Mouse (Mus musculus) right cerebral cortex, postnatal 4 days (tissue): ENCODE measurements around the gene Samd3.

Experiments
- DNase-seq: peaks from one replicate; pipeline ENCODE4 v3.0.0-alpha.2; 2022

Gene Samd3

DNA sequence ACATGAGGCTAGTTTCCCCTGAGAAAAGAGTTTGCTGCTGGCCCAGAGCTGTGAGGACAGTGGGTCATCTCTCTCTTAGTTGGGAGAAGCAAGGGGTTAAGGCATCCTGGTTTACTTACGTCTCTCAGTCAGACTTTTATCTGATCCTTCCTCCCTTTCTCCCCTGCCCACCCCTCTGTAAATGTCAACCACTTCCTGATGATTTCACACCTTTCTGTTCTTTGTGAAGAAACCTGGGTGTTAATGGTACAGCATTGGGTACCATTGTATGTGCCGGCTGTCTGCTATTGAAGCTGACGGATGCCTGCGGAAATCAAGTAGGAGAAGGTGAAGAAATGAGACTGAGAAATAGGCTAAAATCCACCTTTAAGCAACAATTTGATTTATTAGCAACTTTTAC, at the start of gene Samd3:
TSS of gene Samd3 (plus strand) at position 220 of the 400 bp plus-strand sequence.
- no peak for DNase-seq

DNA sequence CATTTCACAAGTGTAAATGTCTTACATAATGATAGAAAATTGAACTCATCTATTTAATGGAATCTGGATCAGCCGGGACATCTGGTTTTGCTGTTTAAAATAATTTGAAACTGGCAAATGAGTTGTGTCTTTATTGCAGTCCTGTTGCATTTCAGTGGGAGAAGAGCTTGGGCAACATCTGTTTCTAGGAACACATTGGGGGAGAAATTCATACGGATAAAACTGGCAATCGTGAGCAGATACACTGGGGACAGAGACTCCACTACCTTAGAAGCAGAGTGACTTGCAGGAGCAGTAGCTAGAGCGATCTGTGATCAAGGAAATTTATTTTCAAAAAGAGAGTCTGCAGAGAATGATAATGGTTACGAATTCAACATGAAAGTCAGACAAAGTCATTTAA, 44.2 kb upstream of the Samd3 start:
- DNase-seq, result no peak

DNA sequence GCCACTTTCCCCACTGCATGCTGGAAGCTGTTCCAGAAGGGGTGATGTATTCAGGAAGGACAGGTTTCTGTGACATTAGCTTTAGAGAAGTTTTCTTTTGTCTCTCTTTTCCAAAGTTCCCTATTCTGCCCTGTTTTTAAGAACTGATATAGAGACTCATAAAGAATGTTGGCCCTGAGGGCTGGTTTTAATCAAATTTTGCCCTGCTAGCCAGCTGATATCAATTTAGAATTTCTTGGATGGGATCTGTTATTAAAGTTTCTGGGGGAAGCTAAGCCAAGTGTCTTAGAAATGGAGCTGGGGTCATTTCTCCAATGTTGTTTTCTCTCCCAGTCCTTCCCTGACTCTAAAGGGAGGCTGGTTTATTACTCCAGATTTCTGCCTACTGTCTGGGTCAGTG, 38.7 kb upstream of the Samd3 start:
- no peak for DNase-seq

DNA sequence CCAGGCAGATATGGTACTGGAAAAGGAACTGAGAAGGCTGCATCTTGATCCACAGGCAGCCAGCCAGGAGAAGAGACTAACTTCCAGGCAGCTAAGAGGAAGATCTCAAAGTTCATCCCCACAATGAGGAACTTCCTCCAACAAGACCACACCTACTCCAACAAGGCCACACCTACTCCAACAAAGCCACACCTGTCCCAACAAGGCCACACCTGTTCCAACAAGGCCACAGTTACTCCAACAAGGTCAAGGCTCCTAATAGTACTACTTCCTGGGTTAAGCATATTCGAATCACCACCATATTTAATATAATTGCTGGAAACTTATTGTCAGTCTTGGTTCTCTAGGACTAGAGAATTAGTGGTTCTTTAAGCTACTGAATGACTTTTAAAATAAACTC, 34.6 kb upstream of the Samd3 start:
- no peak for DNase-seq

DNA sequence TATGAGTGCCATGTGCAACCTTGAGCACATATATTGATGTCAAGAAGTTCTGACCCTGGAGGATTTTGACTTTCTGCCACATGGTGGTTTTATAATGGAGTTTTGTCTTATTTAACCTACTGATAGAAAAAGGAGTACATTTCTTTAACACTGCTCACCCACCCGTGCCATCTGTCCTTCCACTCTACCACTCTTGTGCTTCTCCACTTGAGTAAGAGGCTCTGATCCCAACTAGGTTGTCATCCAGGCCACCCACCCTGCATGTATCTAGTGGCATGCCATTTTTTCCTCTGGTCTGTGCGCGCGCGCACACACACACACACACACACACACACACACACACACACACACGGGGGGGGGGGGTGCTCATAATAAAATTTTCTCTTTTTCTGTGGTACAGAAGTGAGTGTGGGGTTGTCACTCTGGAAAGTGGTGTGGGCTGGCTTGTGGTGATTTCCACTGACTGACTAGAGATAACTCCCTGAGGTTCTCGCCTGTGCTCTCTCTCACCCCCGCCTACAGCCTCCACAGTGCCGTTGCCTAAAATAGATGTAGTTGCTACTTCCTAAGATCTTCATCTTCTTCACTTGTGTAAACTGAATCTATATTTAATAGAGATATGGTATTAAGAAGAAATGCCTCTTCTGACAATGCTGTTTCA, 26.7 kb upstream of the Samd3 start:
- DNase-seq, result no peak

DNA sequence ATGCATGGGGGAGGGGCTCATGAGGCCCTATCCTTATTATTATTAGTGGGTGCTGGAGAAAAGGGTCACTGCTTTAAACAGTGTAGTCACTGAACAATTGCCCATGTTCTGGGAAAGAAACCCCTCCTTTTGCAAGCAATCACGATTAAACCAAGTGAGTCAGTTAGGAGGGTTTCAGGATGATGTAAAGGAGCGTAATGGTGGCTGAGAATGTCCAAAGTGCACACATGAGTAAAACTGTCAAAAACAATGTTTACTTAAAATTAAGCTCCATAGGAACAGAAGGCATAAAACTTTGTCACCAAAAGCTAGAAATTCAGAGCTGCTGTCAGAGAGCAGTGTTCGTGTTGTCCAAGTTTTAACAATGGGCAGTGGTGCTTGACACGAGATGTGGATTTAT, 8.8 kb upstream of the Samd3 start:
- DNase-seq, result no peak

DNA sequence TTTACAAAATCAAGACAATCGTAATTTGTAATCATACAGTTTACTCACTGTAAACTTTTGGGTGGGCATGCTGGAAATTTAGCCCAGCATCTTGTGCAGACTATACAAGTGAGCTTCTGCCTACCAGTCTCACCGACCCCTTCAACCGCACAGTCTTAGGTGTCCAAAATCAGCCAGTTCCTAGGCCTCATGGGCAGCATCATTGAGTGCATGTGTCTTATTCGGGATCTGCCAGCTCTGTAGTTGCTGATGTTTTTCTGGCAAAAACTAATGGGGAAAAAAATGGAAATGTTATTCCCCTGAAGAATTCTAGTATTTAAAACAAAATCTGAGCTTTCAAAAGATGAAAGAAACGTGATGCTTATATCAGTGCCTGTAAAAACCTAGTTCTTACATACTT, 3.3 kb upstream of the Samd3 start:
- no peak for DNase-seq

DNA sequence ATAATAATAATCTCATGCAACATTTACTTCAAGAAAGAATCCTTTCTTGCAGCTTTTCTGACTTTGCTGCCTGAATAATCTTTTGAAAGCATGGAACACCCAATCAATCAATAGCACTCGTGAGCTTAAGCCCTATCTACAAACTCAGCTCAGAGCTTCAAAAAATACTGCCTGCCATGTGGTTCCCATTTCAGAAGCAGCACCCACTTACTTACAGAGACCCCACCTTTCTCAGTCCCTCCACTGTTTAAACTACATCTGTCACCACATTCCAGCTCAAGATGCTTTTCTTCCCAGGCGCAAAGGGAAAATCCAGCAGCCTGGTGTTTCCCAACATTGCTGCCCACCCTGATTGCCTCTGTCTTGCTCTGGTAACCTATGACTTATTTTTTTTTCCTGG, 2.8 kb upstream of the Samd3 start:
- DNase-seq, result no peak

DNA sequence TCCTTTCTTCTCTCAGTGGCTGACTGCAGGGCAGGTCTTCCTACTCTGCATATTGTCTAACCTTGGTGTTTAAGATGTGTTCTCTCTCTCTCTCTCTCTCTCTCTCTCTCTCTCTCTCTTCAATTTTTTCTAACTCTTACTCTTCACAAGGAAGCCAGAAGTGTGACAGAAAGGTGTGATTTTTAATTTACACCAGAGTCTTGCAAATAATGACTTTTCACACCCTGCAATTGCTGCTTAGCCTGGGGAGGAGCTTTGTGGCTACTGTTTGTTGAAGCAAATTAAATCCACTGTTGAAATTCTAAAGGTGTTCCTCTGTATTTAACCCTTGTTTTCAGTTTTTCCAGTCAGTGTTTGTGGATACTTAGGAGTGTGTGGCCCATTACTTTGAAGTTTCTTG, 1.3 kb upstream of the Samd3 start:
- no peak for DNase-seq

DNA sequence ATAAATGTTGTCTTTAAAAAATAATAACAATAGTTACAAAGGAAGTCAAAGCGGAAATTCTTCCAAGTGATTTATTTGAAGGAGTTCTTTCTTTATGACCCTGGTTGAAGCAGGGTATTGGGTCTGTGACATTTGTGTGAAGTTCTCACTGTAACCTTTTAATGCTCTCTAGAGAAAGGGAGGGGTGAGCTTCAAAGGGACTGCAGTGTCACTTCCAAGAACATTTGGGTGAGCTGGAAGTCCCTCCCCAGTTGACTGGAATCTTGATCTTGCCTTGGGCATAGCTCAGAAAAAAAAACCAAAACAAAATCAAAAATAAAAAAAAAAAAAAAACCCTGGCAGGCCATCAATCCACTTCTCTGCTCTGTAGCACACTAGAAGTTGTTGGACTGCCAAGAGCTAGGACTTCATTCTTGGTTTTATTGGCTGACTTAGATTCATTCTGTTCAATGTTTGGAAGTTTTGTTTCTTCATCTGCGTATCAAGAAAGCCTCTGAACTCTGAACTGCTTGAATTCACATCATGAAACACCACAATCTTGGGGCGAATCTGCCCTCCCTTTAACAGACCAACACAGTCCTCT, 2.7 kb downstream of the Samd3 start:
- no peak for DNase-seq

DNA sequence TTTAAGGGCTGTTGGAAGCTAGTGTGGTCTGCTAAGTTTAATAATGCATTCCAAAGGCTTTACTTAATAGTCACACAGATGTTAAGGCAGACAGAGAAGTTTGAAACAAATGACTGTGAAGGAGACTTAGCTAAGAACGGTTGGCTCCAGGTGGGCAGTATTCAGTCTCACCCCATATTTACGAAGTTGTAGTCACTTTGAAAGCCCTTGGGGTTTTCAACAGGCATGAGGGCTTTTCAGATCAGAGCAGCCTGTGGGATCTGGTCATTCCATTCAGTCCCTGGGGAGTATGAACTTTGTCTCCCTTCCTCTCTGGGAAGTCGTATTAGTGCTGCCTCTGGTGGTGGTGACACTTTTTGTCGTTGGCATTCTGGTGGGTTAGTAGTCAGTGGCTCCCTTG, 9.1 kb downstream of the Samd3 start:
- no peak for DNase-seq

DNA sequence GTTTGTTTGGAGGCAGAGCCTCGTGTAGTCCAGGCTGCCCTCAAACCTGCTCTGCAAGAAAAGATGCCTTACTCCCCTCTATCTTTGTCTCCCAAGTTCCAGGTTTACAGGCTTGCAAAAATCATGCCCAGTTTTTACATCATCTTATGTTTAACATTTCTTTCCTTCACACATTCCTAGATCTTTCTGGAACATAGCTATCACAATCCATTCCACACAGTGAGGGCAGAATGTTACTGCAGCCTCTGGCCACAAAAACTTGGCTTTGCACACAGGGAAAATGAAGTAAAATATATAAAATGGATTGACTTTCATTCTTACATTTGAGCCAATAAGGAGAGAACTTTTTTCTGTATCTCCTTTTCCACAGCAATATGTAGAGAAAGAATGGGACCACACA, 9.6 kb downstream of the Samd3 start:
- no peak for DNase-seq

DNA sequence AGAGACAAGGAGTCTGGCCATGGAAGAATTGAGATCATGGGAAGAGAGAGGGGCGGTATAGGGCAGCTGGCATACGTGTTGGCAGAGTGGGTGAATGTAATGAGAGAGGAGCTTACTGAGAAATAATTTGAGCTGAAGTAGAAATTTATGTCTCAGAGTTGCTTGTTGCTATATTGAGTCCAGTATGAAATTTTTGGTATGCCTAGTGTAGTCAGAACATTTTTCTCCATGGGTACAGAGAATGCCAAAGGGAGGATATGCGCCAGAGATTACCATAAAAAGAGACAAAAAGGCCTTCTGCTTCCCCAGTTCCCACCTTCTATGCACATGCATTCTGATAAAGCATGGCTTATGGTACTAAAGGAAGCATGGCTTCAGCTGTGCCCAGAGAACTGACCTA, 13.7 kb downstream of the Samd3 start:
- no peak for DNase-seq

DNA sequence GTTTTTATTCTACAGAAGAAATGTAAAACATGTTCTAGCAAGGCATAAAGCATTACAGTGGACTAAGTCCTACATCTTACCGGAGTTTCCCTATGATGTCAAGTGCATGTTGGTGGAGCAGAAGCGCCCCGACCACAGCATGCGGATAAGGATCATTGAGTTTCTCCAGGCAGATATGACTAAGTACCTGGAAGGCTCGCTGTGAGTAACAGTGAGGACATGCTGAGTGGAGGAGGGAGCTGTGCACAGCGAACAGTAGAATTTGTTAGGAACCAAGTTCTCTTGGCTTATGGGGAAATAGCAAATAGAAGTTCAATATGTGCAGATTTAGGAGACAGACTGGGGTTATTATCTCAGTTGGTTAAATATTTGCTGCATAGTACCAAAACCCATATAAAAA, 15.0 kb downstream of the Samd3 start:
- DNase-seq, result no peak

DNA sequence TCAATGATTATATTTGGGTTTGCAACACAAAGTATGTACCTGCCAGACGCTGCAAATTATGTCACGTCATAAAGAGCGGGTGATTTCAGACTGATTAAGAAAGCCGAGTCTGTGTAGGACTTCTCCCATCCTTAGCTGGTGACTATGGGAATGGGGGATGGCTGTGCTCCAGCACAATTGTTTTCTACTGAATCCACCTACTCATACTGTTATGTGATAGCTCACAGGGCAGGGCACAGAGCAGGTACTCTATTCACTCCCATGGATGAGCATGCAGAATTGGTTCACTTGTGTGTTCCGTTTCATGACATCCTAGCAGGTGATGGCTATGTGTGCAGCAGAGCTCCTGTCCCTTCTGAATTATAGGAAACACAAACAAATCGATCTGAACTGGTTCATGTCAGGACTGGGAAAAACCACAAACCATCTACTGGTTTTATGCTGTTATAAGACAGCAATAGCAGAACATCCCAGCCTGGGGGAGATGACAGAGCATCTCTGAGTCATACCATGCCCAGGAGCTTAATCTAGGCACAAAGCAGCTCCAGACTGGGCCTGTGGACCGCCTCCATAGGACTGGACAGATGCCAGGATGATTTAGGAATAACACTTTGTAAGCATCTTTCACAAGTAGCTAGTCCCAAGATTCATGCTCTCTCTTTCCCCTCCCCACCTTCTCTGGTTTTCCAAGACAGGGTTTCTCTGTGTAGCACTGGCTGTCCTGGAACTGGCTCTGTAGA, 20.1 kb downstream of the Samd3 start:
- no peak for DNase-seq

DNA sequence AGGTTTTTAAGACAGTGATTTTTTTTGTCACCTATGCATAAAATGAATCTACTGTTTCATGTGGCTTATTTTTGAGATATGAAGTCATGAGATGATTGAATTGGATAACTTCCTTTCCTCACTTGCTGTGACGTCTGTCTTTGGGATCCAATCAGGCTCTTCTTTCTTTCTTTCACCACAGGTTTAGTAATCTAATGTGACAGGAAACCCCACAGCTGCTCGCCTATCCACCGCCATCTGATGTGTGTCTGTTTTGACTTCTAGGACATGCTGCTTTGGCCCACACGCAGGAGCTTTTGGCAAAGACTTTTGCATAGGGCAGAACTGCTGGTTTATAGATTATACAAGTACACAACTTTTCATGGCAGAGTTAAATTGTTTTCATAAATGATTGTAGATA, 30.4 kb downstream of the Samd3 start:
- DNase-seq, result no peak

DNA sequence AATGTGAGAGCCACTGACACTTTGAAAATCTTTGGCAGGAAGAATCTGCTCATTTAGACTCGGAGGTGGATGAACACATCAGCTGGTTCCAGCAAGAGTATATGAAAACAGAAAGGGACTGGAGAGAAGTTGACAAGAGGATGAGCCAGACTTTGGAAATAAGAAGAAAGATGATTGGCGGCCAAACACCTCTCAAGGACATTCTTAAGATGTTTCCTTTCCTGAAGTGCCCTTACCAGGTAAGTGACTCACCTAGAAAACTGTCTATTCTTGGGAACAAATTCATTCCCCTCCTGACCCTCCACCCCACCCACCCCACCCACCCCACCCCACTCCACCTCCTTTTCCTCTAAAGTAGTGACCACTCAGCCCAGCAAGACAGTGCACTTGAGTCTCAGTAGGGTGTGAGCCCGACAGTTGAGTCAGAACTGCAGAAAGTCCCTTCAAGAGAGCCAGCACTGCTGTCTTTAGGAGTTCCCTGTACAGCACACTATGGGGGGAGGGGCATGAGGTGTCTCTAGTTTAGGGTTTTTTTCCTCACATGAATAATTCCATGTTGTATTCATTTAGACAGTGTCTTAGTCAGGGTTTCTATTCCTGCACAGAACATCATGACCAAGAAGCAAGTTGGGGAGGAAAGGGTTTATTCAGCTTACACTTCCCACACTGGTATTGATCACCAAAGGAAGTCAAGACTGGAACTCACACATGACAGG, 34.4 kb downstream of the Samd3 start:
- DNase-seq, result no peak

DNA sequence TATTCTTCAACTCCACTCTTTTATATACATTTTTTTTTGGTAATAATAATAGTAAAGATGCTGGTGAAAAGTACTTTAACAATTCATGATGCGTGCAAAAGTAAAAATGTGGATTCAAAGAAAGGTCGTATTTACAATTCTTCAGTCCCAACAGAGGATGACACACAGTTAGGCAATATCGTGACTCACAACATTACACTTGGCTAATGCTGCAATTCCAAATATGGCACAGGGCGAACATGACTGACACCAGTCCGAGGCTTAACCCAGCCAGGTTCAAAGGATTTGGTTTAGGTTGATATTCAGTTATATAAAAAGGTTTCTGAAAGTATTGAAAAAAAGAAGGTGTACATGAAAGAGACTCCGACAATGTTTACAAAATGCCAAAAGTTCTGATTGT, 45.9 kb downstream of the Samd3 start:
- no peak for DNase-seq

DNA sequence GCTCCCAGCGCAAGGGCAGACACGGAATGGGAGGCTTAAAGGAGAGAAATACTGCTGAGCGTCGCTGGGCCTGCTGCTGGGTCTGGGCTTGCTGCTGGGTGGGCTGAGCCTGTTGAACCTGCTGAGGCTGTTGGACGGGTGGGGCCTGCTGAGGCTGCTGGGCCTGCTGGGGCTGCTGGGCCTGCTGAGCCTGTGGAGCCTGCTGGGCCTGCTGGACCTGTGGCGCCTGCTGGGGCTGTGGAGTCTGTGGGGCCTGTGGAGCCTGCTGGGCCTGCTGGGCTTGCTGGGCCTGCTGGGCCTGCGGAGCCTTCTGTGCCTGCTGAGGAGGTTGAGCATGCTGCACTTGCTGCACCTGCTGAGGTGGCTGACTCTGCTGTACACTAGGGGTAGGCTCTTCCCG, 50.5 kb downstream of the Samd3 start:
- DNase-seq, result no peak

DNA sequence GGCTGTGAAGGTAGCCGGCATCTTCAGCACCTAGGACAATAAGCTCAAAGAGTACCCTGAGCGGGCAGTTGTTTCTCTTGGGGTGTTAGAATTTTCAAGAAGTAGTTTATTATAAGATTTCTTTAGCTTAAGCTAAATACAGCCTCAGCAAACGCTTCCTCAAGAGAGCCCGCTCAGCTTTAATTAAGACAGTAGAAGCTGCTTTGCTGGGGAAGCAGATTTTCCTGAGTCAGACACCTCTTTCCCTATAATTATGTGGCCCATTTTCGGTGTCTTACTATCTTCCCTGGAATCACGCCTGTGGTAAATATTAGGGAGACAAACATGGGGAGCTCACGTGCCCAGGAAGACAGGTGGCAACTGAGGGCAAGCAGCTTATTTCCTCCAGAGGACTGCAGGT, 57.6 kb downstream of the Samd3 start:
- DNase-seq, result no peak

DNA sequence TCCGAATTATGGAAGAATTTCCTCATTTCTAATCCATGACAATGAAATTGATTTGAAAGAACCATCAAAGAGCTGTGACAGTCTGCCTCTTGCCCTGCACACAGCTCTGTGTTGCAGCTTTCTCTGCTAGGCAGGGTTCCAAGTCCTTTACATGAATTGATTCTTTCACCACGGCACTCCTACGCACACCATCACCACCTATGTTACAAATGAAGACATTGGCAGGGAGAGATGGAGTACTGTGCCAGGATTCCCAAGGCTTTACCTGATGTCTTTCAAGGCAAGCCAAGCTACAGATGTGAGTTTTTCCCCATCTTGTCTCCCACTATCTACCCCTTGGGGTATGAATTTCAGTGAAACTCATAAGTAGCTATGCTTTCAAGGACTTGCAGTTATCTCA, 67.7 kb downstream of the Samd3 start:
- no peak for DNase-seq

DNA sequence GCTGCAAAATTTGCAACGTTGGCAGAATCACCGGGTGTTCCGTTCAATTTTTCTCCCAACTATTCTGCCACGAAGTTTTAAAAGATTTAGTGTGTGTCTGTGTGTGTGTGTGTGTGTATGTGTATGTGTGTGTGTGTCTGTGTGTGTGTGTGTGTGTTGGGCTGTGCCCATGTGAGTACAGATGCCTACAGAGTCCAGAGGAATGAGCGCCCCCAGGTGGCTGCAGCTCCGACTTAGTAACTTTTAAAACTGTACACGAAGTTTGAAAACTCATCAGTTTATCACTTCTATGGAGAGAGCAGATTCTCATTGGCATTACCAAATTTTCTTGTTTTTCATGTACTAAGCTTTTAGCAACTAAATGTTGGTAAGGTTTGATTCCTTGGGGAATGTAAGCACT, 68.1 kb downstream of the Samd3 start:
- no peak for DNase-seq

DNA sequence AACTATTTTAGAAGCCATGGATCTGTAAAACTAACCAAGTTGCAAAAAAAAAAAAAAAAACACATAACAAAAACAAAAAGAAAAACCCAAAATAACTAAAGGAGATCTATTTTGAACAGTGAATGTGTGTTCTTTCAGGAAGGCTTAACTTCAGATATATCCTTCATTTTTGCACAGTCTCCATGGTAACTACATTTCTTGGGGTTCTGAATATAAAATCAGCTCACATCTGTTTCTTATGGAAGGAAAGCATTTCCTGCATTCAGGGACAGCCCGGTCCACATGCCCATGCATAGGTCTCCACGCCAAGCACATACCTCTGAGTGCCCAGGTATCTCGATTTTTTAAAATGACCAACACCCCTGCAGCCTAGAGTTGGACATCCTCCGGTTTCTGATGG, 72.8 kb downstream of the Samd3 start:
- no peak for DNase-seq

DNA sequence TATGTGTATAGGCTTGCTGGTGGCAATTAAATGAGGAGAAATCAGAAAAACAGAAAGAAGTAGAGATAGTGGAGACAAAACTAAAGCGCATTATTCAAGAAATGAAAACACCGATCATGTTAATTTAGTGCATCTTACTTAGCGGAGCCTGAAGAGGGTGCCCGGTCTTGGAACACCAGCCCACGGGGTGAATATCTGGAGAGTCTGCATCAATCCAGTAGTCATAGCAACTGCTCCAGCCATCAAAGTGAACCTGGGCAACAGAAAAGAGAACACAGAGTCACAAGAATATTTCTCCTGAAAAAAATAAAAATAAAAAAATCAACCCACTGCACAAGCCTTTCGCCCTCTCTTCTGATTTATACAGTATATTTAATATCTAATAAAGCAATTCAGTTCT, 74.0 kb downstream of the Samd3 start:
- DNase-seq, result no peak
